Mouse (Mus musculus) G1E (cell line): ENCODE data around the gene Lysmd4. TPM values are rescaled to one million over a fixed set of nuclear protein-coding genes. Genes with fewer than 3 reads are reported as not detected.
A peak's percentile ranks its signal among the peaks of the same experiment; 100 is the strongest.

Source experiments
- ATAC-seq: 2 replicates; pipeline ENCODE4 v1.8.0; 2016; ENCODE audit warnings: mild to moderate bottlenecking; ENCODE audit not compliant: insufficient number of reproducible peaks, poor library complexity, low FRiP score, severe bottlenecking; ENCODE audit errors: extremely low read depth
- DNase-seq: peaks from one replicate; pipeline ENCODE4 v3.0.0; 2012; ENCODE audit warnings: low spot score
- H3K27me3 ChIP-seq: 2 replicates; pipeline ENCODE4 v1.6.1; 2012; ENCODE audit warnings: mild to moderate bottlenecking, low read length, inconsistent platforms; ENCODE audit not compliant: insufficient read depth
- H3K36me3 ChIP-seq: replicated peaks from 2 replicates; pipeline ENCODE3; 2012; ENCODE audit warnings: mild to moderate bottlenecking, inconsistent platforms
- H3K4me1 ChIP-seq: 2 replicates; pipeline ENCODE4 v1.6.1; 2012; ENCODE audit warnings: low read depth, low read length, inconsistent platforms, mixed read lengths; ENCODE audit not compliant: insufficient read depth
- H3K4me3 ChIP-seq: 2 replicates; pipeline ENCODE4 v1.5.1; 2012; ENCODE audit warnings: low read depth, mild to moderate bottlenecking, inconsistent platforms, low read length, moderate library complexity, mixed read lengths
- H3K9me3 ChIP-seq: replicated peaks from 2 replicates; pipeline ENCODE4 v1.6.1; 2012; ENCODE audit warnings: inconsistent platforms
- CTCF ChIP-seq: IDR thresholded peaks from 2 replicates; pipeline ENCODE4 v1.5.1; 2012; ENCODE audit warnings: low read depth, low read length, inconsistent platforms, mixed read lengths
- GATA1 ChIP-seq: IDR thresholded peaks from 2 replicates; pipeline ENCODE4 v1.6.1; 2012; ENCODE audit warnings: borderline replicate concordance, low read length, inconsistent platforms, mixed read lengths
- GATA2 ChIP-seq: IDR thresholded peaks from 2 replicates; pipeline ENCODE4 v1.6.1; 2012; ENCODE audit warnings: low read depth, low read length, inconsistent platforms, borderline replicate concordance
- POLR2AphosphoS5 ChIP-seq: IDR thresholded peaks from 2 replicates; pipeline ENCODE4 v1.6.1; 2012; ENCODE audit warnings: low read depth, low read length, inconsistent platforms; ENCODE audit not compliant: insufficient replicate concordance
- TAL1 ChIP-seq: conservative IDR thresholded peaks from 2 replicates; pipeline ENCODE4 v1.6.1; 2012; ENCODE audit warnings: low read depth, low read length, inconsistent platforms, mixed read lengths
- polyA plus RNA-seq: library from polyadenylated mRNA; stranded (reverse); fragments of >175 nt; gene quantifications from 2 replicates; pipeline ENCODE4 v1.2.3, GENCODE M21; 2012
- total RNA-seq, 2 experiments: library from RNA; stranded (forward) in 1 of 2; stranded (reverse) in 1 of 2; fragments of 200-1000 nt in 1 of 2; fragments of >200 nt in 1 of 2; fragmentation: Nextera tagmentation in 1 of 2; gene quantifications; 2 replicates each; pipeline ENCODE4 v1.2.3; 2014 to 2017

The Lysmd4 gene
- total and polyA plus RNA-seq, 3 experiments: 1.5 to 2.1 (median 1.9) TPM

DNA sequence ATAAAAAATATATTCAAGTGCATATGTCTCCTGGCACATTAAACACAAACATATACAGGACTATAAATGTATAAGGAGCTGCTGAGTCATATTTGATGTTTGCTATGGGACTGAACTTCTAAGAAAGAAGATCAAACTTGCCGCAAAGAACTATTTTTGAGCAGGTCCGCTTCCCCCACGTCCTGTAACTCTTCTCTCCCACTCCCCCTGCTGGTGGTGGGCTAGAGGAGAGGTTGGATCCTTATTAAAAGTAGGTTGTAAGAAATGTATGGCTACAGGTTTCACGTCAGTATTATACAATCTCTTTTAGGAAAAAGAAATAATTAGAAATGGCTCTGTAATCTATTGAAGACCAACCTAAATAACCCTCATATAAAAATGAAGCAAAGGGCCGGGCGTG, 131.3 kb downstream of the Lysmd4 start:
- ATAC-seq (peak; percentile 45; the same call in 1 of the 2 replicates), DNase-seq (no peak)
- Histone ChIP-seq H3K9me3 (no peaks in the 10 kb centered on the region), H3K36me3 (peaks cover 2% of the 10 kb centered on the region), H3K4me3 (no peak overlapping the region), H3K4me1 (no peaks in the 10 kb centered on the region; the same call in 1 of the 2 replicates), H3K27me3 (no peaks in the 10 kb centered on the region)
- no peak for TF ChIP-seq GATA1
- TF ChIP-seq CTCF: peak; percentile 38; the same call in 1 of the 2 replicates

DNA sequence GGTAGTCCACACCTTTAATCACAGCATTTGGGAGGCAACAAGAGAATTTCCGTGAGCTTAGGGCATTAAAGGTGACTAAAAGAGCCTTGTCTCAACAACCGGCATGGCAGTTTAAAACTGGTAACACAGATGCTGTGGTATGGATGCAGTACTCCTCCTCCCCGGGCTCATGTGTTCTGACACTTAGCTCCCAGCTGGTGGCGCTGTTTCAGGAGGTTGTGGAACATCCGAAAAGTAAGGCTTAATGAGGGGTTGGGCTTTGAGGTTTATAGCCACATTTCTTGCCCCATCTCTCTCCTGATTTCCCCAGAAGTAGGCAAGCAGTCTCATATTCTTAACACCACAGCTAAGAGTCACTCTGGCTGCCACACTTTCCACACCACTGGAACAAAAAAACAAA, 133.5 kb downstream of the Lysmd4 start:
- Histone ChIP-seq H3K27me3 (no peaks in the 10 kb centered on the region), H3K9me3 (no peaks in the 10 kb centered on the region), H3K4me3 (no peak overlapping the region), H3K4me1 (no peaks in the 10 kb centered on the region; the same call in 1 of the 2 replicates), H3K36me3 (peaks cover 2% of the 10 kb centered on the region)
- TF ChIP-seq GATA2: no peak
- TF ChIP-seq CTCF: no peak
- no peak for TF ChIP-seq GATA1
- TF ChIP-seq TAL1: no peak
- TF ChIP-seq POLR2AphosphoS5: no peak
- DNase-seq (no peak), ATAC-seq (no peak)

Other genes starting within 250 kb of the Lysmd4 start
- gene Mef2a, start 150.3 kb downstream of the Lysmd4 start, total RNA-seq (2014; fragmentation: Nextera tagmentation): 53.3 and 64.8 TPM in 2 replicates
- 20.1 and 24.4 TPM in 2 replicates for gene Mef2a, start 150.3 kb downstream of the Lysmd4 start, total RNA-seq (2017)
- gene Mef2a, start 150.3 kb downstream of the Lysmd4 start, polyA plus RNA-seq: 3.6 and 3.8 TPM in 2 replicates